Mouse (Mus musculus) Patski (cell line): Measurements from ENCODE around the gene Lhfpl1. TPM values are rescaled to one million over a fixed set of nuclear protein-coding genes. Genes with fewer than 3 reads are reported as not detected.
A peak's percentile ranks its signal among the peaks of the same experiment; 100 is the strongest.
"Not testable (repeated sequence)": the region's sequence is repeated elsewhere in the genome, so short reads cannot be mapped to it uniquely, and the experiment has no call there.

Experiments used
- ATAC-seq: fragments of 100-300 bp; one replicate; pipeline ENCODE4 v1.8.0; 2021
- CTCF ChIA-PET: fragments of 350-600 bp; sonication (Branson Sonifier 250); formaldehyde crosslinking; loops from one replicate; lab custom pipeline; 2022; ENCODE audit warnings: inconsistent platforms; lab: Charles Lee
- POLR2A ChIA-PET: fragments of 350-600 bp; sonication (Branson Sonifier 250); formaldehyde crosslinking; loops from one replicate; lab custom pipeline; 2022; ENCODE audit warnings: antibody characterized with exemption, inconsistent platforms; lab: Charles Lee
- DNase-seq: peaks from one replicate; pipeline ENCODE4 v3.0.0-alpha.2; 2011; ENCODE audit warnings: low read depth, low spot score
- H3K27me3 ChIP-seq: fragments of 371-371 bp; one replicate; pipeline ENCODE4 v1.5.1; 2021
- CTCF ChIP-seq: fragments of 100-300 bp; IDR thresholded peaks from one replicate; pipeline ENCODE4 v1.5.1; 2021
- in situ Hi-C: fragments of 300-500 bp; cut with MboI; formaldehyde crosslinking; loops from 3 replicates; pipeline ENCODE4 v1.11.1; 2018; ENCODE audit warnings: low pct_unique_long_range_greater_than_20kb, mixed read lengths
- polyA plus RNA-seq: library from polyadenylated mRNA; unstranded; gene quantifications from one replicate; pipeline ENCODE4 v1.2.3, GENCODE M21; 2021

Lhfpl1 gene
- polyA plus RNA-seq, result not detected

DNA sequence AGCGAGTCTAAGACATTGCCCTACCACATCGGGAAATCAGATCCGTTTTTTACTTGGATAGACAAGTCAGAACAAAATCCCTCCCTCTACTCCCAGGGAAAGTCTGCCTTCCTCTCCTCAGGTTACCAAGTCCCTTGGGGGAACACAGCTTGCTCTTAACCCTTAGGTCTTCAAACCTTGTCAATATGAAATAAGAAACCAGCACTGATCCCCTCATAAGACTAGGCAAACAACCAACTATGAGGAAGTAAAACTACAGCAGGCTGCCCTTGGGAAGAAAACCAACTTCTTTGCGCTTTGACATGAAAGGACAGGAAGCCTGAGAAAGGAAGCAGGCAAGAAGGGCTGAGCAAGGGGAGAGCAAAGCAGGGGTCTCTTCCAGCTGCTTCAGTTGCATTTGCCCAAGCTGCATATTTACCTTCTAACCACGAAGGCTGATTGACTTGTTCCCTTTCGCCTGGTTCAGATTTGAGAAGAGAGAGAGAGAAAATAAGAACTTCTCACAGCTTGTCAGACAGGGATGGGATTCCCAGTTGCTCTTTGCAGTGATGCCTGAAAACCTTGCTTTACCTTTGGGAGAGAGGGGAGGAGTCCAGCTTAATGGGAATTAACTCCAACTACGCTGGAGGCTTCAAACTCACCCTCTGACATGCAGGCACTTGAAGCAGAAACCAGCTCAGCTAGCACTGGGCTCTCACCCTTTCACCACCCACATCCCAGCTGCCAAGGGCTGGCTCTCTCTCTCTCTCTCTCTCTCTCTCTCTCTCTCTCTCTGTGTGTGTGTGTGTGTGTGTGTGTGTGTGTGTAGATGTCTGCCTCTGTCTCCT, at the start of gene Lhfpl1:
TSS of gene Lhfpl1 (minus strand) at position 713 of the 827 bp plus-strand sequence.
- in situ Hi-C loops, result no loop called here
- POLR2A ChIA-PET, result no interaction called here
- no peak for TF ChIP-seq CTCF
- CTCF ChIA-PET, result no interaction called here
- H3K27me3 ChIP-seq, result peaks cover 38% of the 10 kb centered on the region
- DNase-seq (no peak), ATAC-seq (no peak)

DNA sequence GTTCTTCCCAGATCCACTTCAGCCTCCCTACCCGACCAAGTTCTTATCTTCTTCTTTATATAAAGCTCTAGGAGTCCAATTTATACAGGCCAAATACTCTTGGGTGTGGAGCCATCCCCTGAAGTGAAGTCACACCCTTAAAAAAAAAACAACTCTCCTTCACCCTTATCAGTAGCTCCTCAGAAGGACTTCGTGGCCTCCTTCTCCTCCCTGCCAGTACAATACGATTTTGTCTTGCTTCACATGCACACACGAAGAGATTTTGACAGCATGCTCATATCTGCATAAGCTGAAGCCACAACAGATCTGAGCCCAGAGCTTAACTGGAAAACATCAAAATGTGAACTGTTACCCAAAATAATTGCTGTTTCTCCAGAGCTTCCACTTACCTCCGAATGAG, 22.9 kb upstream of the Lhfpl1 start:
- POLR2A ChIA-PET, result no interaction called here
- DNase-seq (no peak), ATAC-seq (no peak)
- in situ Hi-C loops, result no loop called here
- CTCF ChIA-PET, result interaction anchor here (1.2 to 1.4 kb wide), 2 partner anchors 14 to 19 kb away, joined by 3 to 4 read pairs; no protein-coding TSS in a partner anchor
- TF ChIP-seq CTCF, result no peak
- peaks cover 45% of the 10 kb centered on the region for H3K27me3 ChIP-seq

DNA sequence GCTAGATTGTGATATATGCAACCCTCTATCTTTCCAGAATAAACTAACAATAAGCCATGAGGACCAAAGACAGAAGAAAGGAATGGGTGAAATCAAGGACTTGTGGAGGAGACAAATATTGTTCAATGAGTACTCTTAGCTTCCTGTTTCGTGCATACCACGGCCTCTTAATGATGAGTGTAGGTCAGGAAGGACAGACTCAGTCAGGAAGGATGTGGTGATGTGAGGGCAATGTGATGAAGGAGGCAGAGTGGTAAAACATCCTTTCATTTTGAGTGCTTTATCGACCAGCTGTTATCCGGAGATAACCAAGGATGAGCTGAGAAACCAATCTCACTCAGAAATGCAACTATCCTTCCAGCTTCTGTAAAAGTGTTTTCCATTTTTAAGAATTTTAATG, 13.6 kb upstream of the Lhfpl1 start:
- ATAC-seq, result no peak
- CTCF ChIA-PET, result no interaction called here
- in situ Hi-C loops, result no loop called here
- POLR2A ChIA-PET, result no interaction called here
- peaks cover 48% of the 10 kb centered on the region for H3K27me3 ChIP-seq
- no peak for TF ChIP-seq CTCF
- no peak for DNase-seq

DNA sequence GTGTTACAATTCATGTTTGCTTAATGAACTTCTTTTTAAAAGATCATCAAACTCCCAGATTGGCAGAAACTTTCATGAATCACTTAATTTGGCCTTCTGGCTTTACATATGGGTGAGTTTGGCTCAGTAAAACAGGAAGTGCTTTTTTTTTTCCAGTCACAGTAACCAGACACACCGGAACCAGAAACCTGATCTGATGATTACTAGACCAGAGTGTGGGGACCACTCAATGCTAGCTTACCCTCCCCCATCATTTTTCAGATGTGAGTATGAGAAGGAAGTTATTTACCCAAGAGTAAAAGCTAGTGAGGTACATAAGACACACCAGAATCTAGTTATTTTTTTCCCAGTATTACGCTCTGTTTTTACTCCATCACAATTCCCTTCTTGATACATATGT, 6.5 kb downstream of the Lhfpl1 start:
- in situ Hi-C loops, result no loop called here
- no peak for TF ChIP-seq CTCF
- peaks cover 53% of the 10 kb centered on the region for H3K27me3 ChIP-seq
- ChIA-PET POLR2A (interaction anchor here (0.6 kb wide), 1 partner anchor 62 kb away, joined by 5 read pairs; no protein-coding TSS in a partner anchor), CTCF (no interaction called here)
- DNase-seq, result no peak
- no peak for ATAC-seq

DNA sequence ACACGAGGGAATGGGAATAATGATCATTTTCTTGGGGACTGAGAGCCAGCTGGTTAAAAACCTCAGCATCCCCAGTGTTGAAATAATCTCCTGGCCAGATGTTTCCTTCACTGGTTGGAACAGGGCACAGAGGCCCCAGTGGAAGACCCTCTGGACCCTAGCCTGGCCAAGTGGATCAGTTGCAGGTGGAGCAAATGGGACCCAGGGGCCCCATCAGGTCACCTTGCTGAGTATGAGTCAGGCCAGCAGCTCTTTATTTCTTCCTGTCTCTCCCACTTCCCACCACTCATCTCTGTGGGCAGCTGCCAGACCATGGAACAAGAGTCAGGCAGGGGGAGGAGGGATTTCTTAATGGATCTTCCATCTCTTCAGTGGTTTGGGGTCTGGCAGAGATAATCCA, 12.7 kb downstream of the Lhfpl1 start:
- ATAC-seq, result no peak
- TF ChIP-seq CTCF, result no peak
- peaks cover 31% of the 10 kb centered on the region for H3K27me3 ChIP-seq
- in situ Hi-C loops, result no loop called here
- ChIA-PET CTCF (no interaction called here), POLR2A (no interaction called here)
- DNase-seq, result no peak

DNA sequence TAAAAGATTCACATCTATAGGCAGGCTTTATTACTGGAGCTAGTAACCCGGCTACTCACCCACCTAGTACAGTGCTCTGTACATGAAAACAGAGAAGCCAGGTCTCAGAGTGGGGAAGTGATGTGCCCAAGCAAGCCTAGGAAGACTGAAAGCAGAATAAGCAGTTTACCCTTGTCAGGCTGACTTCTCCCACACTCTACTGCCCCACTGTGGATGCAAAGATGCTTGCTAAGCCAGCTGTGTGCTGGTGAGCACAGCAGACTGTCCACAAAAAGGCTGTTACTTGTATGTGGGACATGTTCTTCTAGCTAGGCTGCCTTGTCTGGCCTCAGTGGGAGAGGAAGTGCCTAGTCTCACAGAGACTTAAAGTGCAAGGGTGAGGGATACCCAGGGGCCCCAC, 40.3 kb downstream of the Lhfpl1 start:
- in situ Hi-C loops, result no loop called here
- H3K27me3 ChIP-seq, result peaks cover 55% of the 10 kb centered on the region
- DNase-seq (no peak), ATAC-seq (peak; percentile 21)
- ChIA-PET POLR2A (no interaction called here), CTCF (no interaction called here)
- peak; percentile 29 for TF ChIP-seq CTCF

DNA sequence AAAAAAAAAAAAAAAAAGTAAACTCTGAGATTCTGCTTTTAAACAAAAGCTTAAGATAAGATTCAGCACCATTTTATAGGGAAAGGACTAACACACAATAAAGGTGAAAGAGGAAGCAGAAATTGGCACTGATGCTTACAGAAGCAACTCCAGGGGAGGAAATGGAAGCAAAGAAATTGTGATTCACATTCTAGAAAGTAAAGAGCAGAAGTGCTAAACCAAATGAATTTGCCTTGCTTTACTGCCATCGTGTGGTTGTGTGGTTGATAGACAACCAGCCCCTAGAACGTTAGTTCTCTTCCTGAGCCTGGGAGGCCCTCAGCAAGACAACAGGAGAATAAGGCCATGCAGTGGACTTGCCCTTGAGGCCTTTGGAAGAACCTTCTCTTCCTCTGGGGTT, 41.7 kb downstream of the Lhfpl1 start:
- peaks cover 55% of the 10 kb centered on the region for H3K27me3 ChIP-seq
- peak; percentile 68 for TF ChIP-seq CTCF
- CTCF ChIA-PET, result interaction anchor here (1.2 kb wide), 1 partner anchor 26 kb away, joined by 3 read pairs; no protein-coding TSS in a partner anchor
- in situ Hi-C loops, result no loop called here
- POLR2A ChIA-PET, result no interaction called here
- DNase-seq, result no peak
- ATAC-seq, result peak; percentile 67

DNA sequence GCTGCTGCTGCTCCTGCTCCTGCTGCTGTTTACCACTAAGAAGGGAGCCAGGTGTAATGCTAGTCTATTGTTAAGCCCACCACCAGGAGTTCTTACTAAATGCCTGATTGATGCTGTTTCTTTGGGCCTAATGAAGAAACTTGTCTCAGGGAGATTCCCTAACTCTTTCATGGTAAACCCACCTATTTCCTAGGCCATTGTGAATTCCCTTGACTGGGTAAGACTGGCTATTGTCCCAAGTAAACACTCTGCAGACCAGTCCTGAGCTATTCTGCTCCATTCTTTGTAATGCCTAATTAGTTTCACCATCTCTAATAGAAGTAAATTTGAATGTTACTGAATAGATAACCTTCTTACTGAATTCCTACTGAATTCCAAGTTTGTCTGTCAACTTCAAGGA, 48.7 kb downstream of the Lhfpl1 start:
- DNase-seq, ATAC-seq, in situ Hi-C loops, POLR2A ChIA-PET, CTCF ChIA-PET: not testable (repeated sequence)
- H3K27me3 ChIP-seq, result peaks cover 30% of the 10 kb centered on the region

DNA sequence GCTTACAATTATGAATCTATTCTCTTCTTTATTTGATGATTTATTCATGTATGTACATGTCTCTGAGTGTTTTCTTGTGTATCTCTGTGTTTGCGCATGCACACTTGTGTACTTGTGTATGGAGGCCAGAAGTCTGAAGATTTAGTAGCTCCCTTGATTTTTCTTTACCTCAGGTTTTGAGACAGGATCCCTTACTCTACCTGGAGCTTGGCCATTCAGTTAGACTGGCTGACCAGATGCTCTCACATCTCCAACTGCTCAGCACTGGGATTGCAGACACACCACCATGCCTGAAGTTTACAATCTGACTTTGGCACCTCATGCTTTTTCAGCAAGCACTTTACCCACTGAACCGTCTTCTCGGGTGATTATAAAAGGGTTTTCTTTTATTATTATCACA, 76.7 kb downstream of the Lhfpl1 start:
- ChIA-PET POLR2A (no interaction called here), CTCF (interaction anchor here (1.2 kb wide), 1 partner anchor 14 kb away, joined by 6 read pairs; no protein-coding TSS in a partner anchor)
- DNase-seq, result no peak
- no peak for ATAC-seq
- no peak for TF ChIP-seq CTCF
- in situ Hi-C loops, result no loop called here
- H3K27me3 ChIP-seq, result peaks cover 49% of the 10 kb centered on the region

DNA sequence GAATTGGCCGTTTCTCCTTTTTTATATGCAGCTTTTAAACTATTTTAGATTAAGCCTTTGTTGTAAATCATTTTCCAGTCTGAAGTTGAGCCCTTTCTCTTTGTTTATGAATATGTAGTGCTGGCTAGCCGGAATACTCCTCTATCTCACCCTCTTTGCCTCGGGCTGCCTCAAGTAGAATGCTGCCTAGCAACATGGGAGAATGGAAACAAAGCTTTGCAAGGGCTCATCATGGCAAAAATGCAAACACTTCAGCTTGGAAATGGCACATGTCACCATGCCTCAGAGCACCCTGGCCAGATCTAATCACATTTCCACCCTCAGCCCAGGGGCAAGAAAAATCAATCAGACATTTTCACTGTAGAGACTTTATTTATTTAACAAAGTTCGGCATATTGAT, 77.1 kb downstream of the Lhfpl1 start:
- ChIA-PET CTCF (interaction anchor here (1.2 kb wide), 1 partner anchor 14 kb away, joined by 6 read pairs; no protein-coding TSS in a partner anchor), POLR2A (no interaction called here)
- DNase-seq (no peak), ATAC-seq (no peak)
- in situ Hi-C loops, result no loop called here
- peaks cover 49% of the 10 kb centered on the region for H3K27me3 ChIP-seq
- no peak for TF ChIP-seq CTCF

DNA sequence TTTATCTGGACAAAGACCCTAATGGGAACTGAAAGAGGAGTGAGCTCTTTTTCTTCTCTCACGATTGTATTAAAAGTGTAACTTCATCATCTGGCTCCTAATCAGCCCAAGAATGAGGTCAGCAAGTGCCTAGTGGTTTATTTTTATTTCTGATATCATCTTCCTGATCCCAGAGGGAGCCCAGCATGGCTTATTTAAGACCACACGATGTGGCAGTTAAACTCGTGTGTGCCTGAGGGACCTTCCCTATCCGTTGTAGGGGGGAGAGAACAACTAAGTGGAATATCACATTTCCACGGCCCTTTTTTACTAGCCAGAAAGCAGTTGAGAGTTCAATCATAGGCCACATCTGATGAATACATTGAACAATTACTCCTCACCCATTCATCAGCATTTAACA, 87.1 kb downstream of the Lhfpl1 start:
- DNase-seq (no peak), ATAC-seq (no peak)
- POLR2A ChIA-PET, result no interaction called here
- peaks cover 40% of the 10 kb centered on the region for H3K27me3 ChIP-seq
- CTCF ChIA-PET, result no interaction called here
- in situ Hi-C loops, result no loop called here
- no peak for TF ChIP-seq CTCF

Other genes with a start within 250 kb of the Lhfpl1 start
- gene Amot, start 156.1 kb upstream of the Lhfpl1 start, polyA plus RNA-seq, result 114 TPM